Mouse (Mus musculus) hindbrain, embryonic 13.5 days (tissue): ENCODE data around the gene Pced1b. TPM values are rescaled to one million over a fixed set of nuclear protein-coding genes. Genes with fewer than 3 reads are reported as not detected.
A peak's percentile ranks its signal among the peaks of the same experiment; 100 is the strongest.

ENCODE experiments used
- ATAC-seq: fragments of 200-750 bp; cut with Nextera tagmentation; 2 replicates; pipeline ENCODE4 v1.8.0; 2017; ENCODE audit warnings: moderate TSS enrichment; ENCODE audit not compliant: low FRiP score
- H3K27ac ChIP-seq: fragments of 300-500 bp; sonication (generic); 2 replicates; pipeline ENCODE4 v1.5.1; 2015; ENCODE audit warnings: inconsistent platforms, mild to moderate bottlenecking, moderate library complexity
- H3K27me3 ChIP-seq: fragments of 300-500 bp; sonication (generic); 2 replicates; pipeline ENCODE4 v1.6.1; 2015; ENCODE audit warnings: mild to moderate bottlenecking, inconsistent platforms
- H3K36me3 ChIP-seq: fragments of 300-500 bp; sonication (generic); 2 replicates; pipeline ENCODE4 v1.6.1; 2015; ENCODE audit warnings: mild to moderate bottlenecking, inconsistent platforms
- H3K4me1 ChIP-seq: fragments of 300-500 bp; sonication (generic); replicated peaks from 2 replicates; pipeline ENCODE4 v1.6.1; 2015; ENCODE audit warnings: inconsistent platforms
- H3K4me2 ChIP-seq: fragments of 300-500 bp; sonication (generic); 2 replicates; pipeline ENCODE4 v1.6.1; 2015; ENCODE audit warnings: inconsistent platforms, mild to moderate bottlenecking, moderate library complexity
- H3K4me3 ChIP-seq: fragments of 300-500 bp; sonication (generic); 2 replicates; pipeline ENCODE4 v1.5.1; 2015; ENCODE audit warnings: mild to moderate bottlenecking, inconsistent platforms
- H3K9ac ChIP-seq: fragments of 300-500 bp; sonication (generic); 2 replicates; pipeline ENCODE4 v1.6.1; 2015; ENCODE audit warnings: mild to moderate bottlenecking, inconsistent platforms
- H3K9me3 ChIP-seq: fragments of 300-500 bp; sonication (generic); 2 replicates; pipeline ENCODE4 v1.6.1; 2016; ENCODE audit warnings: inconsistent platforms
- WGBS: fragments of 180-500 bp; shearing (Covaris S2); methylation state at CpG from one replicate; pipeline ENCODE4 v1.1.7; 2015; 5-methylcytosine and 5-hydroxymethylcytosine counted together
- polyA plus RNA-seq: library from polyadenylated mRNA; unstranded; fragments of >200 nt; fragmentation: Nextera tagmentation; extraction: Ambion mirVana; gene quantifications from 2 replicates; pipeline ENCODE4 v1.2.1, GENCODE M21; 2015

Pced1b gene
- polyA plus RNA-seq, 1 experiment from 2014 or later = 4.5 TPM

DNA sequence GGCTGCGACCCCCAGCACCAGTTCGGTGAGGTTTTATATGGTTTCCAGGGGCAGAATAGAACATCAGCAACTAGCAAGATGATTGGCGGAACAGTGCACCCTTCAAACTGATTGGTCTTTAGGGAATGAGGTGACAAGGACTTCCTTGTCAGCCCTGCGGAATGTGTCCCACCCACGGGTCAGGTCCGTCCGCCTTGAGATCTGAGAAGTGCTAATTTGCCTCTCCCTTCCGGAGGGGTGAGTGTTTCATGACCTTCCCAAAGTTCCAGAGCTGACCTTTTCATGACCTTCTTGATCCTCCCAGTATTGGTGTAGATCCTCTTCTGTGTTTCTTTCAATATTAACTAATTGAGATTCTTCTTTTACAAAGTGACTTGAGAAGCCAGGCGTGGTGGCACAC, 85.7 kb downstream of the Pced1b start:
- 64% methylated on average over 9 of the region's 9 CpGs for WGBS
- H3K27ac ChIP-seq = no peak overlapping the region
- no peaks in the 10 kb centered on the region for H3K27me3 ChIP-seq
- no peak overlapping the region for H3K9ac ChIP-seq
- H3K36me3 ChIP-seq = no peaks in the 10 kb centered on the region
- no peak for ATAC-seq
- no peaks in the 10 kb centered on the region for H3K4me1 ChIP-seq
- H3K9me3 ChIP-seq = peaks cover 1% of the 10 kb centered on the region; the same call in 1 of the 2 replicates
- no peak overlapping the region for H3K4me3 ChIP-seq
- H3K4me2 ChIP-seq = no peak overlapping the region

GRCm38 (mm10) chr15:97337636-97338352, 90.9 kb downstream of the Pced1b start:
- Histone ChIP-seq H3K9me3 (peaks cover 7% of the 10 kb centered on the region; the same call in 1 of the 2 replicates), H3K27ac (no peak overlapping the region), H3K4me3 (peak overlapping the region; percentile 22), H3K9ac (no peak overlapping the region), H3K4me1 (peaks cover 10% of the 10 kb centered on the region), H3K27me3 (no peaks in the 10 kb centered on the region), H3K36me3 (peaks cover 4% of the 10 kb centered on the region; the same call in 1 of the 2 replicates), H3K4me2 (peak overlapping the region; percentile 50)
- ATAC-seq = no peak
- WGBS = 36% methylated on average over 14 of the region's 14 CpGs

GRCm38 (mm10) chr15:97338377-97339060, 91.6 kb downstream of the Pced1b start:
- Histone ChIP-seq H3K4me1 (peaks cover 10% of the 10 kb centered on the region), H3K9me3 (peaks cover 7% of the 10 kb centered on the region; the same call in 1 of the 2 replicates), H3K4me3 (peak overlapping the region; percentile 22), H3K36me3 (peaks cover 4% of the 10 kb centered on the region; the same call in 1 of the 2 replicates), H3K4me2 (peak overlapping the region; percentile 50), H3K27me3 (no peaks in the 10 kb centered on the region), H3K9ac (no peak overlapping the region), H3K27ac (no peak overlapping the region)
- ATAC-seq = no peak
- 6% methylated on average over 17 of the region's 17 CpGs for WGBS

- Histone ChIP-seq H3K27ac (no peak overlapping the region), H3K4me2 (no peak overlapping the region), H3K9me3 (0 out of 2 replicates have a peak, but pooled peaks cover 7% of the 10 kb centered on the region), H3K4me1 (peaks cover 10% of the 10 kb centered on the region), H3K9ac (no peak overlapping the region), H3K4me3 (no peak overlapping the region), H3K27me3 (no peaks in the 10 kb centered on the region), H3K36me3 (peaks cover 4% of the 10 kb centered on the region; the same call in 1 of the 2 replicates)
- no peak for ATAC-seq
- WGBS = 87% methylated on average over 9 of the region's 9 CpGs
Observed at GRCm38 (mm10) chr15:97342336-97342735, 95.4 kb downstream of the Pced1b start.

- no peak overlapping the region for H3K4me2 ChIP-seq
- peaks cover 8% of the 10 kb centered on the region for H3K4me1 ChIP-seq
- H3K9me3 ChIP-seq = 0 out of 2 replicates have a peak, but pooled peaks cover 7% of the 10 kb centered on the region
- H3K4me3 ChIP-seq = no peak overlapping the region
- no peak for ATAC-seq
- no peak overlapping the region for H3K27ac ChIP-seq
- H3K36me3 ChIP-seq = peaks cover 4% of the 10 kb centered on the region; the same call in 1 of the 2 replicates
- WGBS = 89% methylated on average over 8 of the region's 8 CpGs
- H3K27me3 ChIP-seq = no peaks in the 10 kb centered on the region
- H3K9ac ChIP-seq = no peak overlapping the region
Observed at GRCm38 (mm10) chr15:97342945-97343344, 96.0 kb downstream of the Pced1b start.

DNA sequence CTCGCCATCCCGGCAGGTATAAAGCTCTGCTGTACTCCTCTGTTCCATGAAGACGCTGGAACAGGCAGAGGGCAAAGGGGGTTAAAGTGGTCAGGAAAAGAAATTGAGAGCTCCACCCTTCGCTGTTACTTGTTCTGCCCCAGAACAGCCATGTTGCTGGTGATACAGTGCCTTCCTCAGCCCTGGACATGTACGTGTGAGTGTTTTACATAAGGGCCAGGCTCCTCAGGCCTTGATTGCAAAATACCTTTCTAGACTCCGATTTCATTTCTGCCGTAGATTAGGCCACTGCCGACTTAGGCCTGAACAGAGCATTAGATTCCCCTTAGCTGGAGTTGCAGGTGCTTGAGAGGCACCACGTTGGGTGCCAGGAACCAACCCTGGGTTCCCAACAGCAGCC, 97.0 kb downstream of the Pced1b start:
- no peak overlapping the region for H3K27ac ChIP-seq
- H3K4me3 ChIP-seq = no peak overlapping the region
- peaks cover 4% of the 10 kb centered on the region; the same call in 1 of the 2 replicates for H3K36me3 ChIP-seq
- H3K4me2 ChIP-seq = no peak overlapping the region
- H3K9me3 ChIP-seq = 0 out of 2 replicates have a peak, but pooled peaks cover 7% of the 10 kb centered on the region
- no peak for ATAC-seq
- H3K27me3 ChIP-seq = no peaks in the 10 kb centered on the region
- H3K9ac ChIP-seq = no peak overlapping the region
- H3K4me1 ChIP-seq = no peaks in the 10 kb centered on the region; the same call in 1 of the 2 replicates
- WGBS = 92% methylated on average over 9 of the region's 9 CpGs

DNA sequence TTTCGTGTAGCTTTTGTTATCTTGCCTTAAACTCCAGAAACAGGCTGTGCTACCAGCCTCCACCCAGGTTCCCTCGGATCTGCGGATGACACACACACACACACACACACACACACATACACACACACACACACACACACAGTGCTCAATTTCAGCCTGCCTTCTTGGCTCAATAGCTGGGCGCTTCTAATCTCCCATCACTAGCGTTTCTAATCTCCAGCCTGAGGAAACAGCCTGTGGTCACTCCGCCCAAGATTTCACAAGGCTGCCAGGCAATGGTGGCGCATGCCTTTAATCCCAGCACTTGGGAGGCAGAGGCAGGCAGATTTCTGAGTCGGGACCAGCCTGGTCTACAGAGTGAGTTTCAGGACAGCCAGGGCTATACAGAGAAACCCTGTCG, 98.2 kb downstream of the Pced1b start:
- ATAC-seq = no peak
- Histone ChIP-seq H3K4me1 (no peaks in the 10 kb centered on the region), H3K4me2 (no peak overlapping the region)

DNA sequence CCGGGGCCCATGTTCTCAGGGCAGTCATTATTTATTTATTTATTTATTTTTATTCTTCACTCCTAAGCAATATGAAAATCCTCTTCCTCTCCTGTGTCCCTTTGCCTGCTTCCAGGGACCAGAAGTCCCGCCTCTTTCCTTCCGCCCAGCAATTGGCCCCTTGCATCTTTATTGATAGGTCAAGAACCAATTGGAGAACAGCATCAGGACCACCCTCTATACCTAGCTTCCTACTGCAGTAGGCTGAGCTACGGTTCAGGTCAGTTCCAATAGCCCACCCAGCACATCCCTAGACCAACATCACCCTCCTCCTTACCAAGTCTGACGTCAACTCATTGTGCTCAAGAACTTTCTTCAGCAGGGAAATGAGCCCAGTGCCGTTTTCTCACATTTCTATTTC, 99.0 kb downstream of the Pced1b start:
- peaks cover 1% of the 10 kb centered on the region; the same call in 1 of the 2 replicates for H3K36me3 ChIP-seq
- no peak overlapping the region for H3K4me3 ChIP-seq
- H3K27ac ChIP-seq = no peak overlapping the region
- WGBS = 76% methylated on average over 6 of the region's 6 CpGs
- 0 out of 2 replicates have a peak, but pooled peaks cover 2% of the 10 kb centered on the region for H3K9me3 ChIP-seq
- no peak overlapping the region for H3K9ac ChIP-seq
- H3K4me2 ChIP-seq = no peak overlapping the region
- no peaks in the 10 kb centered on the region for H3K4me1 ChIP-seq
- no peak for ATAC-seq
- H3K27me3 ChIP-seq = no peaks in the 10 kb centered on the region

More for the DNA sequence above, 98.2 kb downstream of the Pced1b start:
- Histone ChIP-seq H3K36me3 (peaks cover 4% of the 10 kb centered on the region; the same call in 1 of the 2 replicates), H3K27ac (no peak overlapping the region), H3K4me3 (no peak overlapping the region), H3K27me3 (no peaks in the 10 kb centered on the region), H3K9ac (no peak overlapping the region), H3K9me3 (0 out of 2 replicates have a peak, but pooled peaks cover 7% of the 10 kb centered on the region)
- 96% methylated on average over 9 of the region's 9 CpGs for WGBS

DNA sequence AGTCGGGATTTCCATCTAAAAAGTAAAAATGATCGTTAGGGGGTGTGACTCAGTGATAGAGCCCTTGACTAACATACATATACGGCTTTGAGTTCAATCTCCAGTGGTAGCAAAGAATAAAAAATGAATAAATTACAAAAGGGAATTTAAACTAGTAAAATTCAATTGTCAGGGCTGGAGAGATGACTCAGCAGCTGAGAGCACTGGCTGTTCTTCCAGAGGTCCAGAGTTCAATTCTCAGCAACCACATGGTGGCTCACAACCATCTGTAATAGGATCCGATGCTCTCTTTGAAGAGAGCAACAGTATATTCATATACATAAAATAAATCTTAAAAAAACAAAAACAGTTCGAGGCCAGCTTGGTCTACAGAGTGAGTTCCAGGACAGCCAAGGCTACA, 99.5 kb downstream of the Pced1b start:
- H3K9me3 ChIP-seq = no peaks in the 10 kb centered on the region
- no peak overlapping the region for H3K4me3 ChIP-seq
- H3K27me3 ChIP-seq = no peaks in the 10 kb centered on the region
- H3K9ac ChIP-seq = no peak overlapping the region
- no peaks in the 10 kb centered on the region for H3K36me3 ChIP-seq
- no peak for ATAC-seq
- H3K27ac ChIP-seq = no peak overlapping the region
- H3K4me1 ChIP-seq = no peaks in the 10 kb centered on the region
- no peak overlapping the region for H3K4me2 ChIP-seq
- 96% methylated on average over 5 of the region's 5 CpGs for WGBS

GRCm38 (mm10) chr15:97346897-97347296, 100.0 kb downstream of the Pced1b start:
- WGBS = 93% methylated on average over 4 of the region's 4 CpGs
- no peaks in the 10 kb centered on the region for H3K27me3 ChIP-seq

GRCm38 (mm10) chr15:97348566-97349315, 101.8 kb downstream of the Pced1b start:
- WGBS = 89% methylated on average over 24 of the region's 24 CpGs
- no peaks in the 10 kb centered on the region for H3K27me3 ChIP-seq
- H3K4me3 ChIP-seq = no peak overlapping the region
- no peak overlapping the region for H3K9ac ChIP-seq
- H3K27ac ChIP-seq = no peak overlapping the region
- H3K36me3 ChIP-seq = no peaks in the 10 kb centered on the region
- H3K4me1 ChIP-seq = no peaks in the 10 kb centered on the region
- no peaks in the 10 kb centered on the region for H3K9me3 ChIP-seq
- no peak for ATAC-seq
- H3K4me2 ChIP-seq = no peak overlapping the region

More at GRCm38 (mm10) chr15:97346897-97347296, 100.0 kb downstream of the Pced1b start:
- no peak for ATAC-seq
- Histone ChIP-seq H3K27ac (no peak overlapping the region), H3K4me1 (no peaks in the 10 kb centered on the region), H3K36me3 (no peaks in the 10 kb centered on the region), H3K9ac (no peak overlapping the region), H3K9me3 (no peaks in the 10 kb centered on the region), H3K4me2 (no peak overlapping the region), H3K4me3 (no peak overlapping the region)

- no peaks in the 10 kb centered on the region for H3K4me1 ChIP-seq
- no peak overlapping the region for H3K9ac ChIP-seq
- H3K9me3 ChIP-seq = no peaks in the 10 kb centered on the region
- H3K4me2 ChIP-seq = no peak overlapping the region
- no peak overlapping the region for H3K4me3 ChIP-seq
- H3K36me3 ChIP-seq = no peaks in the 10 kb centered on the region
- no peak overlapping the region for H3K27ac ChIP-seq
- ATAC-seq = no peak
- no peaks in the 10 kb centered on the region for H3K27me3 ChIP-seq
- 83% methylated on average over 4 of the region's 4 CpGs for WGBS
Observed at GRCm38 (mm10) chr15:97350528-97350927, 103.6 kb downstream of the Pced1b start.
